Mouse (Mus musculus) heart, postnatal 0 days (tissue): ENCODE results near the gene Osbpl9.

ENCODE experiments used
- CTCF ChIP-seq: IDR thresholded peaks from 2 replicates; pipeline ENCODE4 v1.5.1; 2016; ENCODE audit warnings: antibody characterized with exemption, control low read depth, low read depth
- EP300 ChIP-seq: IDR thresholded peaks from 2 replicates; pipeline ENCODE4 v1.6.1; 2016; ENCODE audit warnings: antibody characterized with exemption, low read depth

- TF ChIP-seq CTCF (peak; percentile 48), EP300 (no peak)
Observed at GRCm38 (mm10) chr4:109251605-109252004, 49.5 kb upstream of the Osbpl9 start.
